Mouse (Mus musculus): ENCODE measurements around the gene Ldhd. TPM values are rescaled to one million over a fixed set of nuclear protein-coding genes. Genes with fewer than 3 reads are reported as not detected.
A peak's percentile ranks its signal among the peaks of the same experiment; 100 is the strongest.

Ldhd gene
- polyA plus RNA-seq, 1 experiment from 2014 or later: 0.60 TPM

- no peak overlapping the region for H3K4me3 ChIP-seq (ENCODE audit: low read depth, low read length)
- no peaks in the 10 kb centered on the region for H3K27me3 ChIP-seq (replicated peaks; ENCODE audit: control insufficient read depth, insufficient read depth, low read length)
- no peak overlapping the region for H3K4me2 ChIP-seq (ENCODE audit: low read depth, low read length)
- H3K4me1 ChIP-seq (ENCODE audit: control insufficient read depth, insufficient read depth, low read length): peaks cover 26% of the 10 kb centered on the region
- WGBS: 82% methylated on average over 15 of the region's 15 CpGs
- peak overlapping the region; percentile 33; the same call in 1 of the 2 replicates for H3K27ac ChIP-seq (replicated peaks; ENCODE audit: low read depth, low read length)
- H3K9me3 ChIP-seq (ENCODE audit: control insufficient read depth, low read length): no peaks in the 10 kb centered on the region
- ATAC-seq (ENCODE audit: low read depth) (peak; percentile 56), DNase-seq (ENCODE audit: low spot score) (peak; percentile 53)
- H3K9ac ChIP-seq (ENCODE audit: low read depth, low read length): no peak overlapping the region
- H3K36me3 ChIP-seq (ENCODE audit: control insufficient read depth, insufficient read depth, low read length): no peaks in the 10 kb centered on the region
These were observed 34.3 kb downstream of the Ldhd start for GRCm38 (mm10) chr8:111595712-111596484.

DNA sequence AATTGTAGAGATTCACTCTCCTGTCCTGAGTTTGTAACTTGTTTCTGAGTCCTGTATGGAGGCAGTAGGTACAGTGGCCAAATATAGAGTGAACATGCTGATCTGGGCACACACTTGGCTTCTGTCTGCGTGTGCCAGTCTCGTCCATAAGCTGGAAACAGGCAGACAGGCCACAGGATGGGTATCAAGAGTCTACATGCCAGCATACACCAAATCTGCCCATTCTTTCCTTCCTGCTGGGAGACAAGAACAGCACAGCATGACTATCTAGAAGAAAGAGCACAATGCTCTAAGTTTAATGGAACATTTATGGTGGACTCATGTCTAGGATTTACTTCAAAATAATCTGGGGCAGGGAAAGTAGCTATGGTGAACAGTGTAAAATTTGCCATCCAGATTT lies 35.2 kb downstream of the Ldhd start:
- Histone ChIP-seq H3K4me2 (ENCODE audit: low read depth, low read length) (no peak overlapping the region), H3K36me3 (ENCODE audit: control insufficient read depth, insufficient read depth, low read length) (no peaks in the 10 kb centered on the region), H3K27ac (replicated peaks; ENCODE audit: low read depth, low read length) (0 out of 2 replicates have a peak overlapping the region, but pooled peaks have one; percentile 22), H3K9me3 (ENCODE audit: control insufficient read depth, low read length) (no peaks in the 10 kb centered on the region), H3K27me3 (replicated peaks; ENCODE audit: control insufficient read depth, insufficient read depth, low read length) (no peaks in the 10 kb centered on the region), H3K4me3 (ENCODE audit: low read depth, low read length) (no peak overlapping the region), H3K9ac (ENCODE audit: low read depth, low read length) (no peak overlapping the region), H3K4me1 (ENCODE audit: control insufficient read depth, insufficient read depth, low read length) (peaks cover 26% of the 10 kb centered on the region)
- WGBS: 99% methylated on average over 2 of the region's 2 CpGs
- no peak for ATAC-seq (ENCODE audit: low read depth)
- no peak for DNase-seq (ENCODE audit: low spot score)

GRCm38 (mm10) chr8:111594044-111594840 lies 35.9 kb downstream of the Ldhd start:
- no peaks in the 10 kb centered on the region for H3K36me3 ChIP-seq (ENCODE audit: control insufficient read depth, insufficient read depth, low read length)
- ATAC-seq (ENCODE audit: low read depth) (no peak), DNase-seq (ENCODE audit: low spot score) (no peak)
- H3K27me3 ChIP-seq (replicated peaks; ENCODE audit: control insufficient read depth, insufficient read depth, low read length): no peaks in the 10 kb centered on the region
- H3K9ac ChIP-seq (ENCODE audit: low read depth, low read length): no peak overlapping the region
- H3K9me3 ChIP-seq (ENCODE audit: control insufficient read depth, low read length): no peaks in the 10 kb centered on the region
- 72% methylated on average over 3 of the region's 3 CpGs for WGBS
- H3K4me3 ChIP-seq (ENCODE audit: low read depth, low read length): no peak overlapping the region
- H3K4me1 ChIP-seq (ENCODE audit: control insufficient read depth, insufficient read depth, low read length): peaks cover 26% of the 10 kb centered on the region
- no peak overlapping the region for H3K27ac ChIP-seq (replicated peaks; ENCODE audit: low read depth, low read length)
- H3K4me2 ChIP-seq (ENCODE audit: low read depth, low read length): no peak overlapping the region

DNA sequence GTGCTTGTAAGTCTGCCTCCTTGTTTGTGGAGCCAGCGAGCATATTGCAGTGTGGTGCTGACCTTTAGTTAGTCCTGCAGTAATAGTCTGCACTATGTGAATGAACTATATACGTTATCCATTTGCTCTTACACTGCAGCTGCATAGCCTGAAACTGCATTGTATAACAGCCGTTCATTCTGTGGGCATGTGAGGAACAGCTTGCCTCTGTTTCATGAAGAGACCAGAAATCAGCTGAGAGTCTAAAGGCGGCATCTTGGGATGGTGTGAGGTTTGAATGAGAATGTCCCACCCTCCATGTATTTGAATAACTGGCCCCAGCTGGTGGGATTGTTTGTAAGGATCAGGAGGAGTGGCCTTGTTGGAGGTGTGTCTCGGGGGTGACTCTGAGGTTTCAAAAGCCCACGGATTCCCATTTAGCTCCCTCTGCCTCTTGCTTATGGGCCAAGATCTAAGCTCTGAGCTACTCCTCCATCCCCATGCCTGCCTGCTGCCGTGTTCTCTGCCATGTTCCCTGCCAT lies 37.7 kb downstream of the Ldhd start:
- Histone ChIP-seq H3K36me3 (ENCODE audit: control insufficient read depth, insufficient read depth, low read length) (no peaks in the 10 kb centered on the region), H3K27ac (replicated peaks; ENCODE audit: low read depth, low read length) (no peak overlapping the region), H3K4me1 (ENCODE audit: control insufficient read depth, insufficient read depth, low read length) (peaks cover 22% of the 10 kb centered on the region), H3K4me3 (ENCODE audit: low read depth, low read length) (no peak overlapping the region), H3K9me3 (ENCODE audit: control insufficient read depth, low read length) (no peaks in the 10 kb centered on the region), H3K4me2 (ENCODE audit: low read depth, low read length) (no peak overlapping the region), H3K27me3 (replicated peaks; ENCODE audit: control insufficient read depth, insufficient read depth, low read length) (no peaks in the 10 kb centered on the region), H3K9ac (ENCODE audit: low read depth, low read length) (no peak overlapping the region)
- ATAC-seq (ENCODE audit: low read depth): no peak
- no peak for DNase-seq (ENCODE audit: low spot score)
- WGBS: 70% methylated on average over 7 of the region's 7 CpGs

DNA sequence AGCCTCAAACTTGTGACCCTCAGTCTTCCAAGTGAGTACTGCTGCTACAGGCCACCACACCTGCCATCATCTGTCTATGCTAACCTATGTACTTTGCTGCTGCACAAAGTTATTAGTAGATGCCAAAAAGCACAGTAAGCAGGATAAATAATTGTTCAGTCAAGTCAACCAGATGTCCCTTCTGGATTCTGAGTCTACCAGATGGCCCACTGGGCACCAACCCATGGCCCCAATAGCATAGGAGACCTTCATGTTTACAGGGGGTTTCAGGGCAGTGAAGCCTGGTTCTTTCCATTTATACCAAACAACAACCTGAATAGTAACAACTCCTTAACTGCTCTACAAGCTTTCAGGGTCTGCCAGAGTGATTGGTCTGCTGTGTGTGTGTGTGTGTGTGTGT lies 39.0 kb downstream of the Ldhd start:
- no peak for ATAC-seq (ENCODE audit: low read depth)
- Histone ChIP-seq H3K9ac (ENCODE audit: low read depth, low read length) (no peak overlapping the region), H3K4me2 (ENCODE audit: low read depth, low read length) (no peak overlapping the region), H3K27me3 (replicated peaks; ENCODE audit: control insufficient read depth, insufficient read depth, low read length) (no peaks in the 10 kb centered on the region), H3K4me1 (ENCODE audit: control insufficient read depth, insufficient read depth, low read length) (peaks cover 10% of the 10 kb centered on the region; the same call in 1 of the 2 replicates), H3K27ac (replicated peaks; ENCODE audit: low read depth, low read length) (no peak overlapping the region), H3K36me3 (ENCODE audit: control insufficient read depth, insufficient read depth, low read length) (no peaks in the 10 kb centered on the region), H3K9me3 (ENCODE audit: control insufficient read depth, low read length) (no peaks in the 10 kb centered on the region), H3K4me3 (ENCODE audit: low read depth, low read length) (no peak overlapping the region)
- no peak for DNase-seq (ENCODE audit: low spot score)

DNA sequence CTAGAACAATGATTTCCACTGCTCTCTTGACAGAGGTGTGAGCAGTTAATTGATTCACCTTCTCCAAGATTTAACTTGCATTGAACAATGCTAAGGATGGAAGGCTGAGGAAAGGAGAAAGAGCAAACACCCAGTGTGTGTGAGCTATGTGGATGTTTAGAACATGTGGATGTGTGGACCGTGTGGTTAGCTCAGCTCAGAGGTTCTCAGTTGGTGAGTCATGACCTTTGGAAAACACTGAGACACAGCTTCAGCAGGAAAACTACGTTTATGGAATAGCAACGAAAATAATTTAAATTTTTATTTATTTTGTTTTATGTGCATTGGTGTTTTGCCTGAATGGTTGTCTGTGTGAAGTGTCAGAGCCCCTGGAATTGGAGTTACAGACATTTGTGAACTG lies 40.0 kb downstream of the Ldhd start:
- ATAC-seq (ENCODE audit: low read depth) (no peak), DNase-seq (ENCODE audit: low spot score) (no peak)
- Histone ChIP-seq H3K4me1 (ENCODE audit: control insufficient read depth, insufficient read depth, low read length) (peaks cover 1% of the 10 kb centered on the region; the same call in 1 of the 2 replicates), H3K4me2 (ENCODE audit: low read depth, low read length) (no peak overlapping the region), H3K4me3 (ENCODE audit: low read depth, low read length) (no peak overlapping the region), H3K36me3 (ENCODE audit: control insufficient read depth, insufficient read depth, low read length) (no peaks in the 10 kb centered on the region), H3K27ac (replicated peaks; ENCODE audit: low read depth, low read length) (no peak overlapping the region), H3K9me3 (ENCODE audit: control insufficient read depth, low read length) (no peaks in the 10 kb centered on the region), H3K9ac (ENCODE audit: low read depth, low read length) (no peak overlapping the region), H3K27me3 (replicated peaks; ENCODE audit: control insufficient read depth, insufficient read depth, low read length) (no peaks in the 10 kb centered on the region)
- WGBS: 76% methylated on average over 3 of the region's 3 CpGs

- H3K9ac ChIP-seq (ENCODE audit: low read depth, low read length): no peak overlapping the region
- H3K4me3 ChIP-seq (ENCODE audit: low read depth, low read length): no peak overlapping the region
- peaks cover 3% of the 10 kb centered on the region; the same call in 1 of the 2 replicates for H3K4me1 ChIP-seq (ENCODE audit: control insufficient read depth, insufficient read depth, low read length)
- DNase-seq (ENCODE audit: low spot score) (no peak), ATAC-seq (ENCODE audit: low read depth) (no peak)
- no peaks in the 10 kb centered on the region; the same call in 1 of the 2 replicates for H3K9me3 ChIP-seq (ENCODE audit: control insufficient read depth, low read length)
- WGBS: 81% methylated on average over 2 of the region's 2 CpGs
- no peak overlapping the region for H3K27ac ChIP-seq (replicated peaks; ENCODE audit: low read depth, low read length)
- H3K36me3 ChIP-seq (ENCODE audit: control insufficient read depth, insufficient read depth, low read length): peaks cover 5% of the 10 kb centered on the region; the same call in 1 of the 2 replicates
- H3K27me3 ChIP-seq (replicated peaks; ENCODE audit: control insufficient read depth, insufficient read depth, low read length): no peaks in the 10 kb centered on the region
- H3K4me2 ChIP-seq (ENCODE audit: low read depth, low read length): no peak overlapping the region
These were observed 41.8 kb downstream of the Ldhd start for GRCm38 (mm10) chr8:111588336-111588735.

DNA sequence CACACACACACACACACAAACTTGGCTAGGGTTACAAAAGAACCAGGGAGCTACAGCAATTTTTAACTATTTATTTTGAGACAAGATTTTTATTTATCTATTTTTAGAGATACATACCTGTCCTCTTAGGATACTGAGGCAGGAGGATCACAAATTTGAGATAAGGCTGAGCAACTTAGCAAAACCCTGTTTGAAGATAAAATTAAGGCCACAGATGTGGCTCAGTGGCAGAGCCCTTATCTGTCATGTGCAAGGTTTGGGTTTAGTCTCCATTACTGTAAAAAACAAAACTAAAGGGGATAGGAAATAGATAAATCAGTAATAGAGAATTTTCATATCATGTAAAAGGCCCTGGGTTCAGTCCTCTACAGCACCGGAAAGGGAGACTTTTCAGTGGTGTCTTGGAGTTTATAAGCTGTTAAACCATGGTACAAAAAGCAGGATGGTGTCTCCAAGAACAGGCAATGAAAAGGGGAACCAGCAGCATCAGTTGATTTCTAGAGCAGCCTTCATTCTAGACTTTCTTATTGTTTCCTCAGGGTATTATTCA lies 42.6 kb downstream of the Ldhd start:
- peaks cover 6% of the 10 kb centered on the region; the same call in 1 of the 2 replicates for H3K36me3 ChIP-seq (ENCODE audit: control insufficient read depth, insufficient read depth, low read length)
- WGBS: 92% methylated on average over 1 of the region's 1 CpGs
- H3K4me3 ChIP-seq (ENCODE audit: low read depth, low read length): no peak overlapping the region
- H3K4me2 ChIP-seq (ENCODE audit: low read depth, low read length): no peak overlapping the region
- ATAC-seq (ENCODE audit: low read depth) (no peak), DNase-seq (ENCODE audit: low spot score) (no peak)
- 0 out of 2 replicates have a peak, but pooled peaks cover 3% of the 10 kb centered on the region for H3K4me1 ChIP-seq (ENCODE audit: control insufficient read depth, insufficient read depth, low read length)
- no peak overlapping the region for H3K27ac ChIP-seq (replicated peaks; ENCODE audit: low read depth, low read length)
- no peak overlapping the region for H3K9ac ChIP-seq (ENCODE audit: low read depth, low read length)
- H3K27me3 ChIP-seq (replicated peaks; ENCODE audit: control insufficient read depth, insufficient read depth, low read length): no peaks in the 10 kb centered on the region
- no peaks in the 10 kb centered on the region; the same call in 1 of the 2 replicates for H3K9me3 ChIP-seq (ENCODE audit: control insufficient read depth, low read length)

Measured in embryonic facial prominence, embryonic 14.5 days (tissue).